Mouse (Mus musculus): ENCODE results near the gene 1700018F24Rik. TPM values are rescaled to one million over a fixed set of nuclear protein-coding genes. Genes with fewer than 3 reads are reported as not detected.
"Not testable (repeated sequence)": the region's sequence is repeated elsewhere in the genome, so short reads cannot be mapped to it uniquely, and the experiment has no call there.

1700018F24Rik gene
- total RNA-seq (2015; ENCODE audit: low replicate concordance) (not detected in 2 replicates), total RNA-seq (2017; ENCODE audit: low replicate concordance) (not detected in 2 replicates)

DNA sequence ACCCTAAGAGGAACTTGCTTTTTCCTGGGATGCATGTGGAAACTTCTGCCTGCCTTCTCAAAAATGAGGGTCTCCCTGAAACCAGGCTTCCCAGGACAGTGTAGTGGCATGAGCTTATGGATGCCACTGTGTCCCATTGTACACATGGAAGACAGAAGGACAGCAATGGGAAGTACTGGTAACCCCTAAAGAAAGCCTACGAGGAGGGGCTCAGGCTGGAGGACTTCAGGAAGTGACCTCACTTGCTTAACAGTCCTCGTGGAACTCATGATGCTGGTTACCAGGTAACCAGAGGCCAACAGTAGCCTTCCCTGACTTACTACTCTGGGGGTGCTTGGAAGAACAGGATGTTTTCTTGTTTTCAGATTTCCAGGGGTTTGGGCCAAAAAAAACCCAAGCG, at the start of gene 1700018F24Rik:
Gene 1700018F24Rik, plus strand, starts transcription at position 301 of the 400 bp plus-strand sequence.
- ATAC-seq (replicated peaks; ENCODE audit: low FRiP score, poor library complexity, severe bottlenecking) = not testable (repeated sequence)

- no peak for ATAC-seq (replicated peaks; ENCODE audit: low FRiP score, poor library complexity, severe bottlenecking)
These were observed 44.3 kb upstream of the 1700018F24Rik start for GRCm38 (mm10) chr5:144998491-144998890.

DNA sequence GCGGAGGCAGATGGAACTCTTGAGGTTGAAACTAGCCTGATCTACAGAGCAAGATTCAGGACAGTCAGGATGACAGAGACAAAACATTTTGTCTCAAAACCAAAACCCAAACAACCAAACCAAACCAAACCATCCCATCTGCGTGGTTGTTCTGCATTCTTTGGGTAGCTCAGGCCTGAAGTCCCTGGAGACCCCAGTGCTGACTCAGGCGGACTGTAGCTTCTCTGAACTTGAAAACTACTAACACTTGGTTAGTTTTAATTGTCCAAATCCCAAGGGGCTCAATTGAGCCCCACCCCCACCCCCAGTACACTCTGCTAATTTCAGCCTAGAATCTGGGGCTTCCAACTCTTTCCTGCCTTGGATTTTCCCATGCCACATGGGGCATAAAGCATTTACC, 39.4 kb upstream of the 1700018F24Rik start:
- ATAC-seq (replicated peaks; ENCODE audit: low FRiP score, poor library complexity, severe bottlenecking) = no peak

DNA sequence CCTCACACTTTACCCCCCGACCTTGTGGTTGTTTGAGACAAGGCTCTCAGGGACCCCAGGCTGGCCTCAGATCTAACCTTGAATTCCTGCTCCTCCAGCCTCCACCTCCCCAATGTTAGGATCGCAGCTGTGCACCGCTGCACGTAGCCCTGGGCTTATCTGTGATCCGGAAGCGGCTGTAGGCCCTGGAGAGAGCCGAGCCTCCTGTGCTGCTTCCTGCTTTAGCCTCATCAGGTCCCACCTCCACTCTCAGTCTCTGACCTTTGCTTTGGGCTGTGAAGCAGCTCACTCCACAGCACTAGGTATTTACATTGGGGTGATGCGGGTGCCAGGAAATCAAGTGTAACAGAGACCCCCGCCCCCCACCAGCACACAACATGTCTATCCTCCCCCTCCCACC, 38.3 kb upstream of the 1700018F24Rik start:
- ATAC-seq (replicated peaks; ENCODE audit: low FRiP score, poor library complexity, severe bottlenecking) = no peak

DNA sequence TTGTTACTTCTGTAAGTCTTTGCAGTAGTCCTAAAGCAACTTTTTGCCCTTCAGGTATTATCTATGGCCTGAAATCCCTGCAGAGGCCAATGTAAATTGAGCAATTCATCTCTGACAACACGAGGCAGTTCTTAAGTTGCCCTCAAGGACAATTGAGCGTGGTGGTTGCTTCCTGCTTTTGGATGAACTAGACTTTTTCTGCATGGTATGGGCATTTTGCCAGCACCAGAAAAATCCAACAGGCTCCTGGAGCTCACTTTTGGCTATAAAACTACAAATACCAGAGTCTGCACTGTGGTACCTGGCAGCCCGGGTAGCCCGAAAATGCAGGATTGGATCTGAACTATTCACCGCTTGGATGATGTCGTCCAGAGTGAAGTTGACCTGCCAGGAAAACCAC, 37.2 kb upstream of the 1700018F24Rik start:
- ATAC-seq (replicated peaks; ENCODE audit: low FRiP score, poor library complexity, severe bottlenecking) = no peak

DNA sequence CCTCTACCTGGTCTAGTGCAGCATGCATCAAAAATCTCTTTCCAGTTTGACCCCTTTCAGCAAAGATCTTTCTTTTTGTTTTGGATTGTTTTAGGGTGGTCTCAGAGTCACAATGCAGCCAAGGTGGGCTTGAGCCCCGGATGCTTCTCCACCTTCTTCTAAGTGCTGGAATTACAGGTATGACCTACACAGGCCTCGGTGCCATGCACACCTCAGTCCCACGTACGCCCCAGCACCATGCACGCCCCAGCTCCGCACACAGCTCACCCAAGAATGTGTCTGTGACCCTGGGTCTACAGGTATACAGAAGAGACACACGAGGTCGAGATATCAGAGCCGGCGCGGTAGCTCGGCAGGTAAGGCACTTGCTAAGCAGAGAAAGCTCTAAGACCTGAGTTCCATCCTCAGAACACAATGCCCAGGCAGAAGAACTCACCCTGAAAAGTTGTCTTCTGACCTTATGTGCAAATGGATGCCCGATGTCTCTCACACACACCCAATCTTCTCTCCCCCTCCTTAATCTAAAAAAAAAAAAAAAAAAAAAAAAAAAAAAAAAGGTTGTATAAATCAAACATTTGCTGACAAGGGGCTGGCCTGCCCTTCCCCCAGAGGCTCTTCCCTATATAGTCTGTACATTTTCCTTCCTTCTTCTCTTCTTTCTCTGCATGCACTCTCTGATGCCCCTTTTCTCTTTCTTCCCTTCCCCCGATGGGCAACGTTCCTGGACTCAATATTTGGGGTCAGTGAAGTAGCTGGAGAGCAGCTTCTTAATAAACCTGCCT, 33.7 kb upstream of the 1700018F24Rik start:
- no peak for ATAC-seq (replicated peaks; ENCODE audit: low FRiP score, poor library complexity, severe bottlenecking)

GRCm38 (mm10) chr5:145014278-145014677, 28.5 kb upstream of the 1700018F24Rik start:
- ATAC-seq (replicated peaks; ENCODE audit: low FRiP score, poor library complexity, severe bottlenecking) = no peak

DNA sequence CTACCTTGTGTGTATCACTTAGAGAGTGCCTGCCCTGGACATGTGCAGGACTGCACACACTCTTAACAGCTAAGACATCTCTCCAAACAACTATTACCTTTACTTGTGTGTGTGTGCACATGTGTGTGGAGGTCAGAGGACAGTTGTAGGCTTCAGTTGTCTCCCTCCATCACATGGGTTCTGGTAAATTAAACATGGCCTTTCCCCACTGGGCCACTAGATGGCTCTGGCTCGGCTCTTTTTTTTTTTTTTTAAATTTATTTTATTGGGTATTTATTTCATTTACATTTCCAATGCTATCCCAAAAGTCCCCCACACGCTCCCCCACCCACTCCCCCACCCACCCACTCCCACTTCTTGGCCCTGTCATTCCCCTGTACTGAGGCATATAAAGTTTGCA, 26.0 kb upstream of the 1700018F24Rik start:
- not testable (repeated sequence) for ATAC-seq (replicated peaks; ENCODE audit: low FRiP score, poor library complexity, severe bottlenecking)

DNA sequence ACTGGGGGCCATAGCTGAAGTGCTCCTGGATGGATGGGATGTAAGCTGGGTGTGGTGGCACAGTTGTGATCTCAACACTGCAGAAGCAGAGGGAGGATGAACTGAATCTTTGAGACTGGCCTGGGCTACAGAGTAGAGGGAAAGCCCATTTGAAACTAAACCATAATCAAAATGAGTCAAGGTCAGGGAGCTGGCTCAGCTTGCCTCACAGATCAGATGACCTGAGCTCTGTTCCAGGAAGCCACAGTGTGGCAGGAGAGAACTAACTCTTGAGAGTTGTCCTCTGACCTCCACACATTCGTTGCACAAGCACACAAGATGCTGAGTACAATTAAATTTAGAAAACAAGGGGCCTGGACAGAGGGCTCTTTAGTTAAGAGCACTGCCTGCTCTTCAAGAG, 22.5 kb upstream of the 1700018F24Rik start:
- ATAC-seq (replicated peaks; ENCODE audit: low FRiP score, poor library complexity, severe bottlenecking) = not testable (repeated sequence)

GRCm38 (mm10) chr5:145020712-145021111, 22.1 kb upstream of the 1700018F24Rik start:
- not testable (repeated sequence) for ATAC-seq (replicated peaks; ENCODE audit: low FRiP score, poor library complexity, severe bottlenecking)

DNA sequence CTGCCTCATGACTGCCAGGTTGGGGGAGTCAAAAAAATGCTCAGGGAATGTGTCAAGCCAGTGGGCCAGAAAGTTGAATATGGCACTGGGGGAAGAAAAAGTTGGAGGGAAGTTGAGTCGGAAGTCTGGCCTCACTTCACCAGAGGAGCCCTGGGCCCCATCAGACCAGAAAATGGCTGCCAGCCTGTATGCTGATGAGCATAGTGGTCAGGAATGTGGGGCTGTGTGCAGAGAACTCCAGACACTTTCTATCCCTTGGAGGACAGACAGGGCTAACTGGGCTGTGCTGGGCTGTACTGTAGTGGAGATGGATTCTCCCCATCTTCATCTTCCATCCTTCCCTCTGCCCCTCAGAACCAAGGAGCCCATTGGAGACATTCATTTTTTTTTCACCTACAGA, 12.3 kb upstream of the 1700018F24Rik start:
- not testable (repeated sequence) for ATAC-seq (replicated peaks; ENCODE audit: low FRiP score, poor library complexity, severe bottlenecking)

DNA sequence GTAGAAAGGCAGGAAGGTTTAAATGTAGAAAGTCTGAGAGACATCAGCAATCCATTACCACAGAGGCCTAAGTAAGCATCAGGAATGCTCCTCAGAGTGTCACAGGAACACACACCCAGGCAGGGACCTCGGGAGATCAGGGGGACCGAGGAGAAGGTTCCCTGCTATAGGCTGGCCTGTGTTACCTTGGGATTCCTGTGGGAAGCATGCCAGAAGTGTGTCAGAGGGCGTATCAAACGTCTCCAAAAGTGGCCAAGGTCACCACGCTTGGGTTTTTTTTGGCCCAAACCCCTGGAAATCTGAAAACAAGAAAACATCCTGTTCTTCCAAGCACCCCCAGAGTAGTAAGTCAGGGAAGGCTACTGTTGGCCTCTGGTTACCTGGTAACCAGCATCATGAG, 10.4 kb upstream of the 1700018F24Rik start, which contains the start of gene Gm4871:
Gene Gm4871, minus strand, starts transcription at position 364 of the 400 bp plus-strand sequence.
- ATAC-seq (replicated peaks; ENCODE audit: low FRiP score, poor library complexity, severe bottlenecking) = not testable (repeated sequence)

DNA sequence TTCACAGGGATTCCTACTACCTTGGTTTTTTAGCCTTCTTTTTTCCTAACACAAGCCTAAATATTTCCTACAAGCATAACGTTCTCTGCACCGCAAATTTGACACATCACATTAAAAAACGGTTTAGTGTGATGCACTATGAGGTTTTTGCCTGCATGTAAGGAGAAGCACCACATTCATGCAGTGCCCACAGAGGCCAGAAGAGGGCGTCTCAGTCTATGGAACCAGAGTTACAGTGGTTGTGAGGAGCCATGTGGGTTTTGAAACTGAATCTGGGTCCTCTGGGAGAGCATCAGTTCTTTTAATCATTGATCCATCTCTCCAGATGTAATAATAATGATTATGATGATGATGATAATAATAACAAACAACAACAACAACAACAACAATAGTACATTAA, 1.2 kb upstream of the 1700018F24Rik start:
- ATAC-seq (replicated peaks; ENCODE audit: low FRiP score, poor library complexity, severe bottlenecking) = no peak

DNA sequence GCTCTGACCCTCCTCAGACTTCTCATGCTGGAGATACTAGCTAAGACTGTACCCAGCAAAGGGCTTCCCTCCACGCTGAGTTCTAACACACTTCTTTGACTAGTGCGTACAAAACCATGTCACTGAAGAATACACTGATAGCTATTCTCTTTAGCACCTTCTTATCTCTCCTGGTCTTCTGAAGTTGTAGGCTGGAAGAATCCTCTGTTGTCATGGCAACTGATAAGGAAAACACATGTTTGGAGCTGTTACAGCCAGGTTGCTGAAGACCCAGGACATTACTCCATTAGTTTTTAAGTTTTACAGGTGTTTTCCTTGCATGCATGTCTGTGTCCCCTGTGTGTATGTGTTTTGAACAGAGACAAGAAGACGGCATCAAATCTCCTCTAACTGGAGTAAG, 11.4 kb downstream of the 1700018F24Rik start:
- not testable (repeated sequence) for ATAC-seq (replicated peaks; ENCODE audit: low FRiP score, poor library complexity, severe bottlenecking)

DNA sequence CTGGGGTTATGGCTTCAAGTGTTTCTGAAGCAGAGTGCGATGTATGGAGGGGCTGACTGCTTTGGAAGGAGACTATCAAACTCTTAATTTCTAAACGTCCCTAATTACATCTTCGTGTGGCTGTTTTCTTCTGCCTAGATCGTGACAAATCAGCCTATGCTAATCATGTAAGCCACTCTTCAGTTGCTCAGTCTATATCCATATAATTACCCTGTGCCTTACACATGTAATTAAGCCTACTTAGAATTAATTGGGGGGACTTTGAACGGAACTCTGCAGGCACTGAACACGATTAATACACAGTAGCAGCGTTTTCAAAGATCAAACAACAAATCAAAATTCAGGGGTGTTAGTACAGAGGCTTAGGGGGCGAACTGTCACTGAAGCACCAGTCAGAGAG, 15.1 kb downstream of the 1700018F24Rik start:
- ATAC-seq (replicated peaks; ENCODE audit: low FRiP score, poor library complexity, severe bottlenecking) = no peak

- no peak for ATAC-seq (replicated peaks; ENCODE audit: low FRiP score, poor library complexity, severe bottlenecking)
These were observed 15.9 kb downstream of the 1700018F24Rik start for GRCm38 (mm10) chr5:145058722-145059121.

DNA sequence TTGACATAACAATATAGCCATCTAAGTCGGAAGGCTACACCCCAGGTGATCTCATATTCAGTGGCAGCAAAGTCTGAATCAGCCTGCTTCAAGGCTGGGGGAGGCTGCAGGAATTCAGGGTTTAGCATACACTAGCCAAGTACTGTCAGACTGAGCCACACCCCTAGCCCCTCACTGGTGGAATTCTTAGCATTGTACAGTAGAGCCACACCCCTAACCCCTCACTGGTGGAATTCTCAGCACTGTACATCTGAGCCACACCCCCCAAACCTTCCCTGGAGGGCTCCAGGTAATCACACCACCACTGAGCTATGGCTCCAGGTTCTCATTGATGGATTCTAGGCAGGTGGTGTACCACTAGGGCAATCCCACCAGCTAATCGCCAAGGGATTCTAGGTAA, 16.7 kb downstream of the 1700018F24Rik start:
- ATAC-seq (replicated peaks; ENCODE audit: low FRiP score, poor library complexity, severe bottlenecking) = no peak

DNA sequence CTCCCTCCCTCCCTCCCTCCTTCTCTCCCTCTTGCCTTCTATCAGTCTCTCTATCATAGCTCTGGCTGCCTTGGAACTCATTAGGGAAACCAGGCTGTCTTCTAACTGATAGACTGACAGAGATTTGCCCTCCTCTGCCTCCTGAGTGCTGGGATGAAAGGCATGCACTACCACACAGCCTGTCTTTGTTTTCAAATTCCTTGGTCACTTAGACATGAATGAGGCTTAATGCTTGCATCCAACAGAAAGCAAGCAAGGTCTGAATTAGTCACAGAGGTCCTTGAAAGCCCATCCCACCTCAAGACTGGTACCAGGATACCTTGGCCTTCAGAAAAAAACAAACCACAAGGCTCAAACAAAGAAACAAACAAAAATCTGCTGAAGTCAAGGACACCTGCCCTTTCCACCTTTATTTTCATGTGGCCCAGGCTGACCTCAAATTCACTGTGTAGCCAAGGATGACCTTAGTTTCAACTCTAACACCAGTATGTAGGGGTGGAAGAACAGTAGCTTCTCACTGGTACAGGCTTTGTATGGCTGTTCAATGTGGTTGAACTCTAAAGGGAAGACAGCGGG, 22.1 kb downstream of the 1700018F24Rik start:
- no peak for ATAC-seq (replicated peaks; ENCODE audit: low FRiP score, poor library complexity, severe bottlenecking)

GRCm38 (mm10) chr5:145068863-145069262, 26.1 kb downstream of the 1700018F24Rik start:
- no peak for ATAC-seq (replicated peaks; ENCODE audit: low FRiP score, poor library complexity, severe bottlenecking)

DNA sequence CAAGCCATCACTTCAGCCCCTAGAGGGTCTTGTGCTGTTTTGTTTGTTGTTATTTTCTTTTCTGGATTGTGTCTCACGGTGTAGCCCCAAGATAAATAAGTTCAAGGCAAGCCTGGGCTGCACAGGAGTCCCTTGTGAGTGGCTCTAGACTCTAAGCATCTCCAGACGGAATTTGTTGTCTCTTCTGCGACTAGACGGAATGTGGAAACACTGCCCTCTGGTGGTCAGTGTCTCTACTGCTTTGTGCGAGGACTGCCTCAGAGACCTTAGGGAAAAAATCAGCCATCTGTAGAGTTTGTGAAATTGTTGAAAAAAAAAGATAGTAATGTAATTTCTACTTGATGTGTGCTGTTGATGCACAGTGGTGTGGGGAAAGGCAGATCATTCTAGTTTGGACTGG, 26.9 kb downstream of the 1700018F24Rik start:
- ATAC-seq (replicated peaks; ENCODE audit: low FRiP score, poor library complexity, severe bottlenecking) = peak; percentile 77

- ATAC-seq (replicated peaks; ENCODE audit: low FRiP score, poor library complexity, severe bottlenecking) = no peak
These were observed 28.6 kb downstream of the 1700018F24Rik start for GRCm38 (mm10) chr5:145071342-145071741.
